Mouse (Mus musculus): ENCODE data around the gene Vmn1r77. TPM values are rescaled to one million over a fixed set of nuclear protein-coding genes. Genes with fewer than 3 reads are reported as not detected.

Gene Vmn1r77
- polyA plus RNA-seq (2015; fragmentation: Illumina TruSeq; extraction: RNeasy Lipid Tissue Mini Kit (QIAGEN cat#74804); ENCODE audit: insufficient read depth, low read depth, low replicate concordance): not detected

GRCm38 (mm10) chr7:12036452-12036851 lies at the start of gene Vmn1r77:
TSS of gene Vmn1r77 (plus strand) at chr7:12036752.

Other genes starting within 250 kb of the Vmn1r77 start
- gene Vmn1r74, start 202.8 kb upstream of the Vmn1r77 start, polyA plus RNA-seq (2015; fragmentation: Illumina TruSeq; extraction: RNeasy Lipid Tissue Mini Kit (QIAGEN cat#74804); ENCODE audit: insufficient read depth, low read depth, low replicate concordance): not detected
- gene Vmn1r75, start 162.1 kb upstream of the Vmn1r77 start, polyA plus RNA-seq (2015; fragmentation: Illumina TruSeq; extraction: RNeasy Lipid Tissue Mini Kit (QIAGEN cat#74804); ENCODE audit: insufficient read depth, low read depth, low replicate concordance): not detected
- not detected for gene Vmn1r76, start 98.5 kb upstream of the Vmn1r77 start, polyA plus RNA-seq (2015; fragmentation: Illumina TruSeq; extraction: RNeasy Lipid Tissue Mini Kit (QIAGEN cat#74804); ENCODE audit: insufficient read depth, low read depth, low replicate concordance)
- gene Vmn1r78, start 113.5 kb downstream of the Vmn1r77 start, polyA plus RNA-seq (2015; fragmentation: Illumina TruSeq; extraction: RNeasy Lipid Tissue Mini Kit (QIAGEN cat#74804); ENCODE audit: insufficient read depth, low read depth, low replicate concordance): not detected
- gene Vmn1r79, start 134.5 kb downstream of the Vmn1r77 start, polyA plus RNA-seq (2015; fragmentation: Illumina TruSeq; extraction: RNeasy Lipid Tissue Mini Kit (QIAGEN cat#74804); ENCODE audit: insufficient read depth, low read depth, low replicate concordance): not detected
- gene Vmn1r80, start 152.5 kb downstream of the Vmn1r77 start, polyA plus RNA-seq (2015; fragmentation: Illumina TruSeq; extraction: RNeasy Lipid Tissue Mini Kit (QIAGEN cat#74804); ENCODE audit: insufficient read depth, low read depth, low replicate concordance): not detected
- gene Vmn1r81, start 231.5 kb downstream of the Vmn1r77 start, polyA plus RNA-seq (2015; fragmentation: Illumina TruSeq; extraction: RNeasy Lipid Tissue Mini Kit (QIAGEN cat#74804); ENCODE audit: insufficient read depth, low read depth, low replicate concordance): not detected